Mouse (Mus musculus) forebrain, embryonic 12.5 days (tissue): ENCODE results near the gene Ndufb6. TPM values are rescaled to one million over a fixed set of nuclear protein-coding genes. Genes with fewer than 3 reads are reported as not detected.
A peak's percentile ranks its signal among the peaks of the same experiment; 100 is the strongest.

Source experiments
- ATAC-seq: fragments of 200-750 bp; cut with Nextera tagmentation; 2 replicates; pipeline ENCODE4 v1.8.0; 2017; ENCODE audit warnings: moderate TSS enrichment; ENCODE audit not compliant: low FRiP score
- H3K27ac ChIP-seq: fragments of 300-500 bp; sonication (generic); 2 replicates; pipeline ENCODE4 v1.5.1; 2016; ENCODE audit warnings: mild to moderate bottlenecking
- H3K27me3 ChIP-seq: fragments of 300-500 bp; sonication (generic); 2 replicates; pipeline ENCODE4 v1.6.1; 2016; ENCODE audit warnings: mild to moderate bottlenecking
- H3K36me3 ChIP-seq: fragments of 300-500 bp; sonication (generic); replicated peaks from 2 replicates; pipeline ENCODE4 v1.6.1; 2016; ENCODE audit warnings: mild to moderate bottlenecking
- H3K4me1 ChIP-seq: fragments of 300-500 bp; sonication (generic); 2 replicates; pipeline ENCODE4 v1.6.1; 2016
- H3K4me2 ChIP-seq: fragments of 300-500 bp; sonication (generic); 2 replicates; pipeline ENCODE4 v1.6.1; 2016; ENCODE audit warnings: mild to moderate bottlenecking, moderate library complexity
- H3K4me3 ChIP-seq: fragments of 300-500 bp; sonication (generic); replicated peaks from 2 replicates; pipeline ENCODE4 v1.5.1; 2016; ENCODE audit warnings: mild to moderate bottlenecking
- H3K9ac ChIP-seq: fragments of 300-500 bp; sonication (generic); 2 replicates; pipeline ENCODE4 v1.6.1; 2016; ENCODE audit warnings: mild to moderate bottlenecking
- H3K9me3 ChIP-seq: fragments of 300-500 bp; sonication (generic); 2 replicates; pipeline ENCODE4 v1.6.1; 2016
- WGBS: fragments of 180-500 bp; shearing (Covaris S2); methylation state at CpG from one replicate; pipeline ENCODE4 v1.1.7; 2016; 5-methylcytosine and 5-hydroxymethylcytosine counted together
- polyA plus RNA-seq: library from polyadenylated mRNA; unstranded; fragments of >200 nt; fragmentation: Nextera tagmentation; extraction: Ambion mirVana; gene quantifications from 2 replicates; pipeline ENCODE4 v1.2.1, GENCODE M21; 2016

Gene Ndufb6
- polyA plus RNA-seq, 1 experiment from 2014 or later = 272 TPM

- H3K9me3 ChIP-seq = no peaks in the 10 kb centered on the region
- no peaks in the 10 kb centered on the region for H3K36me3 ChIP-seq
- WGBS = 92% methylated on average over 8 of the region's 8 CpGs
- no peak overlapping the region for H3K4me2 ChIP-seq
- ATAC-seq = no peak
- H3K4me3 ChIP-seq = no peak overlapping the region
- H3K9ac ChIP-seq = no peak overlapping the region
- H3K4me1 ChIP-seq = peaks cover 10% of the 10 kb centered on the region
- H3K27me3 ChIP-seq = no peaks in the 10 kb centered on the region
- H3K27ac ChIP-seq = no peak overlapping the region
Measured at GRCm38 (mm10) chr4:40244035-40244434, 35.2 kb downstream of the Ndufb6 start.

DNA sequence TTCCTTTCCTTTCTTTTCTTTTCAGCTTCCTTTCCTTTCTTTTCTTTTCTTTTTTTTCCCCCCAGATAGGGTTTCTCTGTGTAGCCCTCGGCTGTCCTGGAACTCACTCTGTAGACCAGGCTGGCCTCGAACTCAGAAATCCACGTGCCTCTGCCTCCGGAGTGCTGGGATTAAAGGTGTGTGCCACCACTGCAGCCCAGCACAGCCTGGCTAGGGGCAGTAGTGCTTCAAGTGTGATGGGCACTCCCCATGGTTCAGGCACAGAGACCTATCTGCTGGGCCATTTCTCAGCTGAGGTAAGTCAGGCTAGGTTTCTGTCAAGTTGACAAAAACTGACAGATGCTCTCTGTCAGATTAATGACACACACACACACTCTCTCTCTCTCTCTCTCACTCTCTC is 36.2 kb downstream of the Ndufb6 start:
- Histone ChIP-seq H3K9me3 (no peaks in the 10 kb centered on the region), H3K27me3 (no peaks in the 10 kb centered on the region), H3K4me3 (no peak overlapping the region), H3K9ac (no peak overlapping the region), H3K4me2 (no peak overlapping the region), H3K27ac (no peak overlapping the region), H3K36me3 (no peaks in the 10 kb centered on the region), H3K4me1 (peaks cover 15% of the 10 kb centered on the region)
- ATAC-seq = no peak
- WGBS = 79% methylated on average over 4 of the region's 4 CpGs

DNA sequence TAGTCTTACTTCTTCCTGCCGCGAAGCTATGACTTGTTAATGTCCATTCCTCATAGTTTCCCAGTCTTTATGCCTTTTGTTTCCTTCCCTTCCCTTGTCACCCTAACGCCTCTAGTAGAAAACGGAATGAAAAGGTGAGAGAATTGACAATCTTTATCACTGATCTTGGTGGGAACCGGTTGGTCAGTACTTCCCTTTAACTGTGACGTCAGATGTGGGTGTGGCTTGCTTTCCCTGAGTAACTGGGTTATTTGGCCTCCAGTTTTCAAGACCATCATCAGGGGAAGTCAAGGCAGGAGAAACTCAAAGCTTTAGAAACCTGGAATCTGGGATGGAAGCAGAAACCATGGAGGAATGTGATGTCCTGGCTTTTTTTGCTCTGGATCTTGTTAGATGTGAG is 37.3 kb downstream of the Ndufb6 start:
- H3K27me3 ChIP-seq = no peaks in the 10 kb centered on the region
- 56% methylated on average over 6 of the region's 6 CpGs for WGBS
- no peak overlapping the region for H3K27ac ChIP-seq
- H3K9me3 ChIP-seq = no peaks in the 10 kb centered on the region
- no peak overlapping the region for H3K4me2 ChIP-seq
- H3K4me3 ChIP-seq = no peak overlapping the region
- no peaks in the 10 kb centered on the region for H3K36me3 ChIP-seq
- H3K9ac ChIP-seq = no peak overlapping the region
- ATAC-seq = no peak
- H3K4me1 ChIP-seq = peaks cover 15% of the 10 kb centered on the region

- H3K4me3 ChIP-seq = peak overlapping the region; percentile 48
Measured at GRCm38 (mm10) chr4:40240272-40240744, 38.9 kb downstream of the Ndufb6 start.

GRCm38 (mm10) chr4:40239409-40240271 is 39.6 kb downstream of the Ndufb6 start, which contains the start of gene Ddx58:
Gene Ddx58, minus strand, starts transcription at chr4:40239828.
- H3K4me1 ChIP-seq = peaks cover 15% of the 10 kb centered on the region
- peak within 1 kb of the TSS; percentile 79 for H3K4me2 ChIP-seq
- no peaks in the 10 kb centered on the region for H3K9me3 ChIP-seq
- ATAC-seq = peak; percentile 58
- peak within 1 kb of the TSS; percentile 48 for H3K4me3 ChIP-seq
- no peak within 1 kb of the TSS for H3K27ac ChIP-seq
- no peaks in the 10 kb centered on the region for H3K27me3 ChIP-seq
- peak within 1 kb of the TSS; percentile 59 for H3K9ac ChIP-seq
- 6% methylated on average over 31 of the region's 35 CpGs for WGBS
- H3K36me3 ChIP-seq = no peaks in the 10 kb centered on the region

More at GRCm38 (mm10) chr4:40240272-40240744, 38.9 kb downstream of the Ndufb6 start:
- Histone ChIP-seq H3K9ac (peak overlapping the region; percentile 59; the same call in 1 of the 2 replicates), H3K9me3 (no peaks in the 10 kb centered on the region), H3K4me1 (peaks cover 15% of the 10 kb centered on the region), H3K36me3 (no peaks in the 10 kb centered on the region), H3K27me3 (no peaks in the 10 kb centered on the region), H3K4me2 (peak overlapping the region; percentile 79), H3K27ac (no peak overlapping the region)
- 52% methylated on average over 5 of the region's 5 CpGs for WGBS
- peak; percentile 9; the same call in 1 of the 2 replicates for ATAC-seq

GRCm38 (mm10) chr4:40238483-40239408 is 40.5 kb downstream of the Ndufb6 start:
- Histone ChIP-seq H3K27me3 (no peaks in the 10 kb centered on the region), H3K4me3 (peak overlapping the region; percentile 48), H3K36me3 (no peaks in the 10 kb centered on the region), H3K9ac (peak overlapping the region; percentile 59), H3K9me3 (no peaks in the 10 kb centered on the region), H3K27ac (no peak overlapping the region), H3K4me2 (peak overlapping the region; percentile 79), H3K4me1 (peaks cover 15% of the 10 kb centered on the region)
- WGBS = under 1% methylated on average over 17 of the region's 17 CpGs
- peak; percentile 27; the same call in 1 of the 2 replicates for ATAC-seq

DNA sequence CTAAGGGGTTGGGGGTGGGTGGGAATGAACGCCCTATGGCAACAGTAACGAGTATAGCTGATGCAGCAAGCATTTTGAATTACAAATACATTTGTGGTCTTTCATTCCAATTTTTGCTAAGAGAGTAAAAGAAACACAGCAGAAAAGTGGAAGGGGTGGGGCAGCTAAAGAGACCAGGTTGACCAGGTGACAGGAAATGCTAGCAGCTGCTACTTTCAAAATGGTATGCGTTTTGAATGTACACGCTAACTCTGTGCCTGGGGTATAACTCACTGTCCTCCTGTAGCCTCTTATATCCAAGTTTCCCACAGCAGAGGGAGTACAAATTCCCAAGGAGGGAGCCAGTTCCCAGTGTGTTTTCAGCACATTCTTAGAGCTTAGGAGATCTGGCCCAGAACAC is 42.4 kb downstream of the Ndufb6 start:
- Histone ChIP-seq H3K4me3 (no peak overlapping the region), H3K4me2 (no peak overlapping the region), H3K9ac (no peak overlapping the region), H3K4me1 (peaks cover 15% of the 10 kb centered on the region), H3K27me3 (no peaks in the 10 kb centered on the region), H3K36me3 (no peaks in the 10 kb centered on the region), H3K27ac (no peak overlapping the region), H3K9me3 (no peaks in the 10 kb centered on the region)
- no peak for ATAC-seq
- 86% methylated on average over 4 of the region's 4 CpGs for WGBS

GRCm38 (mm10) chr4:40234256-40234655 is 45.0 kb downstream of the Ndufb6 start:
- no peaks in the 10 kb centered on the region for H3K9me3 ChIP-seq
- ATAC-seq = no peak
- H3K4me2 ChIP-seq = no peak overlapping the region
- H3K4me3 ChIP-seq = no peak overlapping the region
- H3K4me1 ChIP-seq = peaks cover 8% of the 10 kb centered on the region
- whole genome bisulfite sequencing = 72% methylated on average over 6 of the region's 6 CpGs
- no peak overlapping the region for H3K27ac ChIP-seq
- H3K9ac ChIP-seq = no peak overlapping the region
- H3K27me3 ChIP-seq = no peaks in the 10 kb centered on the region
- no peaks in the 10 kb centered on the region for H3K36me3 ChIP-seq

GRCm38 (mm10) chr4:40233062-40233664 is 46.1 kb downstream of the Ndufb6 start:
- H3K4me2 ChIP-seq = no peak overlapping the region
- no peaks in the 10 kb centered on the region for H3K36me3 ChIP-seq
- ATAC-seq = no peak
- H3K27me3 ChIP-seq = no peaks in the 10 kb centered on the region
- H3K27ac ChIP-seq = no peak overlapping the region
- WGBS = 93% methylated on average over 7 of the region's 7 CpGs
- H3K9ac ChIP-seq = no peak overlapping the region
- H3K9me3 ChIP-seq = no peaks in the 10 kb centered on the region
- H3K4me1 ChIP-seq = no peaks in the 10 kb centered on the region
- no peak overlapping the region for H3K4me3 ChIP-seq

DNA sequence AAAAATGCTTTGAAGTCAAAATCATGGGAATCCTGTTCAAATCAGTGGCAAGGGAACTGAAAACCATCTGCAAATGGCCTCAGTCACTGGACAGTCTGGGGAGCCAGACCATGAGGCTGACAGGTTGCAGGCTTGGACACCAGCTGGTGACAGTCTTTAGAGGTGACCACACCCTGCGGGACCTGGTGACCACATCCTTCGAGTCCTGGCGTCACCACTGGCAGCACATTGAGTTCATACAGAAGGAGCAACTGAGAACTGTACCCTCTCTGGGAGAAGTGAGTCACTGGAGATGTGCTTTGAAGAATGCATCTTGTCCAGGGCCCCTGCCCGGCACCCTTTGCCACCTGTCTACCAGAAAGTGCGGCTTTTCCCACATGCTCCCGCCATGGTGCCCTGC is 49.5 kb downstream of the Ndufb6 start:
- H3K4me2 ChIP-seq = no peak overlapping the region
- H3K36me3 ChIP-seq = no peaks in the 10 kb centered on the region
- H3K9ac ChIP-seq = no peak overlapping the region
- ATAC-seq = no peak
- 95% methylated on average over 6 of the region's 6 CpGs for WGBS
- H3K4me3 ChIP-seq = no peak overlapping the region
- H3K4me1 ChIP-seq = no peaks in the 10 kb centered on the region
- H3K27ac ChIP-seq = no peak overlapping the region
- H3K9me3 ChIP-seq = no peaks in the 10 kb centered on the region
- H3K27me3 ChIP-seq = no peaks in the 10 kb centered on the region

DNA sequence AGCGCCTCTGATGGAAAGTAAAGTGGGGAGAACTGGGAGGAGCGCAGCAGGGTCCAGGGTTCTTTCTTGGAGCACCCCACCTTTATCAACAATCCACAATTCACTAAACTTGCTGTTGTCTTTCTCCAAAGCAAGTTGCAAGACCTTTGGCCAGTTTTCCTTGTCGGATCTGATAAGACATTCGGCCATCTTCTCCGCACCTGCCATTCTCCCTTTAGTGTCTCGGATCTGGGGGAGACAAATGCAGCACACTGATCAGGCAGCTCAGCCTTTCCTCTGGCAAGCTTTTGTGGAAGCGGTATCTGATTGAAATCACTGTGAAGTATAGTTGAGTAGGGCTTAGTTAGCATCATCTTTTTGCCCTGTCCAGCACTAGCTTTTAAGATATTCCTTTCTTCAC is 51.3 kb downstream of the Ndufb6 start:
- Histone ChIP-seq H3K27ac (no peak overlapping the region), H3K9me3 (no peaks in the 10 kb centered on the region), H3K27me3 (no peaks in the 10 kb centered on the region), H3K4me3 (no peak overlapping the region), H3K9ac (no peak overlapping the region), H3K36me3 (no peaks in the 10 kb centered on the region), H3K4me1 (no peaks in the 10 kb centered on the region), H3K4me2 (no peak overlapping the region)
- ATAC-seq = no peak
- 93% methylated on average over 7 of the region's 7 CpGs for WGBS

- Histone ChIP-seq H3K4me2 (no peak overlapping the region), H3K9me3 (no peaks in the 10 kb centered on the region), H3K36me3 (no peaks in the 10 kb centered on the region), H3K27me3 (no peaks in the 10 kb centered on the region), H3K9ac (no peak overlapping the region), H3K27ac (no peak overlapping the region), H3K4me1 (no peaks in the 10 kb centered on the region), H3K4me3 (no peak overlapping the region)
- WGBS = 92% methylated on average over 11 of the region's 11 CpGs
- no peak for ATAC-seq
Measured at GRCm38 (mm10) chr4:40227131-40227530, 52.1 kb downstream of the Ndufb6 start.
